Mouse (Mus musculus) heart, postnatal 36 days (tissue): Measurements from ENCODE around the gene Tff2. TPM values are rescaled to one million over a fixed set of nuclear protein-coding genes. Genes with fewer than 3 reads are reported as not detected.

Experiments used
- DNase-seq, 2 experiments: peaks; one replicate each; pipeline ENCODE4 v3.0.0; 2021 to 2022
- intact Hi-C: fragments of 180-260 bp; cut with DNase I; formaldehyde crosslinking; loops from one replicate; pipeline ENCODE4 v1.15.1; 2025
- total RNA-seq, 2 experiments: library from RNA; stranded (reverse); gene quantifications; 2 replicates each; pipeline ENCODE4 v1.2.3; 2021

Gene Tff2
- total RNA-seq, 2 experiments from 2014 or later: not detected

- DNase-seq: no peak
- intact Hi-C loops: loop anchor here (5.0 kb wide), 1 partner anchor 105 kb away; no protein-coding TSS in a partner anchor
Observed at GRCm38 (mm10) chr17:31136821-31137220, 7.3 kb downstream of the Tff2 start.

DNA sequence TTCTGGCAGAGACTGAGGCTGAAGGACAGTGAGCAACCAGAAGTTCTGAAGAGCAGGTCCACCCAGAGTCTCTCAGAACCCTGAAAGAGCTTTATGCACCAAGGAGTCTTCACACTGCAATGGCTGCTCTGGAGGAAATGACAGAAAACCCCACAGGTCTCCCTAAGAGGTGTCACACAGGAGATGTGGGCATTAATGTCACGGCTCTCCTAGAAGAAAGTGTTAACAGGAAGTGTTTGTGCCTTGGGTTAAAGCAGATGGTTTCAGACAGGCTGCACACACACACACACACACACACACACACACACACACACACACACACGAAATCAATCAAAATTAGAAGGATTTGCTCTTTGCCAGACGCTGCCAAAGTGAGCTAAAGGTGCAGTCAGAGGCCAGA, 7.8 kb downstream of the Tff2 start:
- no peak for DNase-seq
- intact Hi-C loops: loop anchor here (5.0 kb wide), 1 partner anchor 106 kb away; no protein-coding TSS in a partner anchor

- intact Hi-C loops: loop anchor here (5.0 kb wide), 1 partner anchor 107 kb away; no protein-coding TSS in a partner anchor
- DNase-seq: no peak
Observed at GRCm38 (mm10) chr17:31134913-31135312, 9.2 kb downstream of the Tff2 start.

- intact Hi-C loops: no loop called here
- no peak for DNase-seq
Observed at GRCm38 (mm10) chr17:31133776-31134175, 10.3 kb downstream of the Tff2 start.

DNA sequence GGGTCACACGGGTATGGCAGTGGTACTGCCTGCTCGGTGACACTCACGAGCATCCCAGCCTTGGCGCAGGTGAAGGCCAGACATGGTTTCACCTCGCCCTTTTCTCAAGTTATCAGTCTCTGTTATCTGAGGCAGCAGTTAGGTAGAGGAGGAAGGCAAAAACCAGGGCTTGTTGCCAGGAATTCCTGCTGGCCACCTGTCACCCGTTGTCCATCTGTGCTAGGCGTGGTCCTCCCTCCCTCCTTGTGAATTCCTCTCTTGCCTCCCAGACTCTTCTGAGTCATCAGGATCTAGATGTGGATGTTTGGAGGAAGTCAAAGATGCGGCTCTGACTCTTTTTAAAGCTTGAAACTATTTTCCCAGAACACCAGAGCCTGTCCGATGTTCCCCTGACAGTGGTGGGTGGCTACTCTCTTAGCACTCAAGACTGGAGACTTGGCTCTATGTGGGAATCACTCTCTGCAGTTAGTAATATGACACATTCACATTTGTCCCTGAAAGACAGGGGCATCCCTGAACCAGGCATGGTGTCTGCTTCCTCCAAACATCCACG, 12.7 kb downstream of the Tff2 start:
- intact Hi-C loops: no loop called here
- DNase-seq: no peak

DNA sequence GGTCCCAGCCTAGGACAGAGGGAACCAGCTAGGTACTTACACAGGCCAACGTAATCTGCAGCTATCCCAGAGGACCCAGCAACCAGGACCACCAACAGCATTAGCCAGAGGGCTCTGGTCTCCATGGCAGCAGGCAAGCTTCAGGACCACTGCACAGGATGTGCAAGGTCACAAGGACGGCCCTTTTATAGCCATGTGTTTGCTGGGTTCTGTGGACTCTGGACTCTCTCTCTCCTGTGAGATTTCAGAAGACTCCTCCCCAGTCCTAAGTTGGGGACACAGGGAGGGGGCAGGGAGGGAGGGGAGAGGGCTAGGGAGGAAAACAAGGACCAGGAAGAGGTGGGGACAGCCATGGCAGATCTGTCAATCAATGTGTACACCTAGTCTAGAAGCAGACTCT, 14.6 kb downstream of the Tff2 start, which contains the start of gene Tff3:
Gene Tff3, minus strand, starts transcription at position 195 of the 400 bp plus-strand sequence.
- no peak for DNase-seq
- intact Hi-C loops: loop anchor here (10.0 kb wide), 1 partner anchor 365 kb away; no protein-coding TSS in a partner anchor

GRCm38 (mm10) chr17:31128708-31129318, 15.3 kb downstream of the Tff2 start:
- DNase-seq: no peak
- intact Hi-C loops: loop anchor here (10.0 kb wide), 1 partner anchor 366 kb away; no protein-coding TSS in a partner anchor

GRCm38 (mm10) chr17:31125548-31126266, 18.4 kb downstream of the Tff2 start:
- no peak for DNase-seq
- intact Hi-C loops: loop anchor here (10.0 kb wide), 1 partner anchor 369 kb away; no protein-coding TSS in a partner anchor

GRCm38 (mm10) chr17:31121975-31122374, 22.1 kb downstream of the Tff2 start:
- peak; percentile 29 to 42 for DNase-seq
- intact Hi-C loops: loop anchor here (5.0 to 10.0 kb wide), 2 partner anchors 65 to 373 kb away; no protein-coding TSS in a partner anchor

DNA sequence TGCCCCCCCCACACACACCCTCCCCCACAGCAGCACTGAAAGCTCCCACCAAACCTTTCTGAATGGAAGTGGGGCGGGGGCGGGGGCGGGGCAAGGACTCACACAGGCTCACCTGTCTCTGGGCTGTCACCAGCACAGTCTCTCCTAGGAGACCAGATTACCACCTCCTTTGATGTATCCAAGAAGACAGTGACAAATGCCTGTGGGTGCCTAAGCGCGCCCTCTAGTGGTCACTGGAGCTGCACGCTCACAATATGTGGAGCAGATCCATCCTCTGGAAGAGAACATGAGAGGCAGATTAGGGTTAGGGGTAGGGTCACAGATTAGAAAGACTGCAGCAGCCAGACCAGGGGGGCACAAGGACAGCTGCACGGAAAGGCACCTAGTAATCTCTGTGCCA, 24.7 kb downstream of the Tff2 start:
- intact Hi-C loops: loop anchor here (1.0 to 5.0 kb wide), 4 partner anchors 37 to 108 kb away; no protein-coding TSS in a partner anchor
- peak; percentile 80 to 84 for DNase-seq

- DNase-seq: no peak
- intact Hi-C loops: loop anchor here (2.0 to 5.0 kb wide), 2 partner anchors 36 to 59 kb away; no protein-coding TSS in a partner anchor
Observed at GRCm38 (mm10) chr17:31117946-31118345, 26.1 kb downstream of the Tff2 start.

DNA sequence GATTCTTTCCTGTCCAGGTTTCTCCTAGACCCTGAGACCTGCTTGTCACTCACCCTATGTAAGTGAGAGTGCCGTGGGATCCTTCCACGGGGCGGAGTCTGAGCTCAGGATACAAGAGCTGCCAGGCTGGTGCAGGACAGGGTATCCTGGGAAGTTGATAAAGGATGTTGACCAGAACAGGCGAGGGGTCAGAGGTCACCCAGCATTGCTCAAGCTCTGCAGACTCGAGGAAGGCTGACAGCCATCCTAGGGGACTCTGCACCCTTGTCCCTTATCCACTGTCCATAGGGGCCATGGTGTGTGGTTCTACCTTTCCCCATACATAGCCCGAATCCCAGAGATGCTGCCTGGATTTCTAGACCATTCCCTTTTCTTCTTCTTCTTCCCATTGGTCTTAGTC, 28.0 kb downstream of the Tff2 start:
- intact Hi-C loops: loop anchor here (5.0 kb wide), 1 partner anchor 34 kb away; no protein-coding TSS in a partner anchor
- no peak for DNase-seq

DNA sequence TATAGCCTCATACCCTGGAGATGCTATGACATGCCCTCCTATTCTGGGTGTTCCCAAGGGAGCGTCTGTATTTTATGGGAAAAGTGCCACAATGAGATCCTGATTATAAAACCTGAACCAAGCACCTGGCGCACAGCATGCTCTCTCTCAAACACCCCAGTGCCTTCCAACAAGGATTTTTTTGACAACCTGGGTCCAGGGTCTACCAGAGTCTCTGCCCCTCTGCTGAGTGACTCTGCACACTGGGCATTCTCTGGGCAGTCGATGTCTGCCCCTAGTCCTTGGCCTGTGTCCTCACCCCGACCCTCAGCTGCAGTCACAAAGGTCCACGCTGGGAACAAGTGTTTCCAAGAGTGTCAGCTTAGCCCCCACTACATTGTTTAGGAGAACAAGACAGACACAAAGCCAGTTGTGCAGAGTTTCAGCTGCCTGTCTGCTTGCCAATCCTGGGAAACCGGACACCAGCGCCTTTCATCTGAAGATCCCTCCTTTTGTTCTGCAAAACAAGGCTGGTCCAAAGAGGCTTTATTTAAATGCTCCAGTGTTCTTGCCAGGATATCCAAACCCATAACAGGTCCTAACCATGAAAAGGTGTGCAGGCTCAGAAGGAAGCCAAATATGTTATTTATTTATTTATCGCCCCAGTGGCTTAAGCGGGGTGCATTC, 30.8 kb downstream of the Tff2 start:
- intact Hi-C loops: no loop called here

GRCm38 (mm10) chr17:31108388-31108787, 35.7 kb downstream of the Tff2 start:
- no peak for DNase-seq
- intact Hi-C loops: no loop called here

More for the DNA sequence above, 30.8 kb downstream of the Tff2 start:
- DNase-seq: no peak

DNA sequence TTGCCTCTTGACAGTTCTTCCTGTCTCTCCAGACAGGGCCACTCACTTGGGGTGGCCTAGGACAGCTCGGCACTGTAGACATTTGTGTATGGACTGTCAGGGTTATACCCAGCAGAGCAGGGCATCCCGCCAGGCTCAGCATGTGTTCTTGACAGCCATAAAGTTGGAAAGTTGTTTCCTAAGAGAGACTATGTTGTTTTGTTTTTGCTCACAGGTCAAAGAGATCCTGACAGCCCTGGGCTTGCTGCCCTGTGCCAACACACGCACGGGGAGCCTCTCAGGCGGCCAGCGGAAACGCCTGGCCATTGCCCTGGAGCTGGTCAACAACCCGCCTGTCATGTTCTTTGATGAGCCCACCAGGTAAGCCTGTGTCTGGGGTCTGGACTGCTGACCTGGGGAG, 40.3 kb downstream of the Tff2 start:
- intact Hi-C loops: no loop called here
- no peak for DNase-seq

DNA sequence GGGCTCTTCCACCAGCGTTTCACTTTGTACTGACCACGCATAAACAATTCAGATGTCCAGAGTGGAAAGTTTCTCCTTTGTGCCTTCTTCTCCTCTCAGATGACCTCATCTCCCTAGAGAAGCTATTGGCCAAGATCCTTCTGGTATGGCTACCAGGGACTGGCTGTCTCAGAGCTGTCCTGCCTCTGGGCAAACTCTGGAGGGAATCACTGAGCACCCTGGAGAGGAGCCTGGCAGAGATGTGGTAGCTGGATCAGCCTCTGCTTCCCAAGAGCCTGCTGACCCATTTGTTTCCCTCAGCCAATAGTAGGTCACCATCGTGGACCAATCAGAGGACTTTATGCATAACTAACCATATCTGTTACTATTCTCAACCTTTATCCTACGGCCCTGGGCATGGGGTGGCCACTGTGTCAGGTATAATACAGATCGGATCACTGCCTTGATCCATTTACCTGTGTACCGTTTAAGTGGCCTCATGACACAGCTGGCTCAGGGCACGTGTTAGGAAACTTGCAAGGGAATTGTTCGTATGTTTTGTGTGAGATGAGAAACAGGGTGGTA, 41.0 kb downstream of the Tff2 start:
- DNase-seq: no peak

DNA sequence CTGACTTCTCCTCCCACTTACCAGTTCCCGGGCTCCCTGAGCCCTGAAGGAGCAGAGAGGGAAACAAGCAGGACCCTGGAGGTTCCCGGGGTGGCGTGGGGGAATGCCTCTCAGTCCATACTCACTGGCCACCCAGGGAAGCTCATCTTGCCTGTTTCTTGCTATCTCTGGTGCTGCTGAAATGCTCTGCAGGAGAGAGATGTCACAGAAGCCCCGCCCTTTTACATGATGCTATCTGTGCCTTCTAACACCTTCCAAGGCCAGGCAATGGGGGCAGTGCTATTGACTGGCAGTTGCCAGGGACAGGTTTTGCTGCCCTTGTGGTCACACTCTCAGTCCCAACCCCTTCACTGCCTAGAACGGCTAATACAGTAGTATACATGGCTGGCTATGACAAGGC, 45.3 kb downstream of the Tff2 start:
- intact Hi-C loops: no loop called here
- no peak for DNase-seq

More for the DNA sequence above, 41.0 kb downstream of the Tff2 start:
- intact Hi-C loops: no loop called here

GRCm38 (mm10) chr17:31096893-31097292, 47.2 kb downstream of the Tff2 start:
- intact Hi-C loops: no loop called here
- DNase-seq: no peak

DNA sequence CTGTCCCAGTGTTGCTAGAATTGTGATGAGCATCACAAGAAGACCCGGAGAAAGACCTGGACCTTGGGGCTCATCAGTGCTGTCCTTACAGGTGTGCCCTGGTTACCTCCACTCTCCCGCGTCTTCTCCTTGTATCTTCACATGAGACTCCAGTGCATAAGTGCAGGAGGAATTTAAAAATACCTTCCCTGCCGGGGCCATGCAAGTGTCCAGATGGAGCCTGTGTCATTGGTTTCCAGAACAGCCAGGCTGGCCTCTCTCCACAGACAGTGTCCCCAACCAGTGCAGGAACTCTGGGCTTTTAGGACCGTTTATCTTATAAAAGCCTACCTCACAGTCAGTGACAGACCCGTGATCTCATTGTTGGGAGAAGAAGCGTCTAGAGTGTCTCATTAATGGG, 48.5 kb downstream of the Tff2 start:
- intact Hi-C loops: no loop called here

GRCm38 (mm10) chr17:31094781-31095180, 49.3 kb downstream of the Tff2 start:
- intact Hi-C loops: no loop called here
- DNase-seq: no peak

More for the DNA sequence above, 48.5 kb downstream of the Tff2 start:
- DNase-seq: no peak
